Comparison of ENCODE assay signal across 10 mouse cellular contexts in genomic region chr1:91800348-91800747, GRCm38 (mm10). TPM values are rescaled to one million over a fixed set of nuclear protein-coding genes. Genes with fewer than 3 reads are reported as not detected.
DNase-seq lines count a peak whose midpoint lies in the region; ATAC-seq and TF ChIP-seq lines count a peak whose summit lies in the region.
"Had no signal": no experiment of that assay in that cellular context is flagged by ENCODE, and none has a peak within 500 bp of the region (broad histone marks: within the 10 kb centered on the region; RNA-seq: fewer than 3 reads in every experiment).

No protein-coding gene starts in this region.

- DNase-seq in lung, embryonic 14.5 days: no peak
- DNase-seq in lung, adult 18-20 months: no peak
- DNase-seq in frontal cortex, postnatal 10 days (ENCODE audit: low spot score in 2 of 2): no peak
- no peak for DNase-seq in spleen, postnatal 14 days (ENCODE audit: low spot score in 2 of 2)
- DNase-seq in Muller cell, postnatal 12 days (ENCODE audit: inconsistent ontology term): no peak
- DNase-seq: adrenal gland, adult 8-10 months had no signal

- H3K27me3 ChIP-seq in lung, embryonic 14.5 days (ENCODE audit: insufficient read depth, low read length): peaks cover 50% of the 10 kb centered on the region
- H3K27me3 ChIP-seq in embryonic facial prominence, embryonic 13.5 days: peaks cover 51% of the 10 kb centered on the region
- H3K27me3 ChIP-seq in limb, embryonic 13.5 days: peaks cover 39% of the 10 kb centered on the region
- H3K27me3 ChIP-seq in stomach, embryonic 14.5 days (ENCODE audit: control insufficient read depth, insufficient read depth, low read length): peaks cover 20% of the 10 kb centered on the region; the same call in 1 of the 2 replicates

- H3K9ac ChIP-seq in lung, embryonic 14.5 days: peak overlapping the region; percentile 57
- peak overlapping the region; percentile 89 for H3K9ac ChIP-seq in embryonic facial prominence, embryonic 13.5 days
- peak overlapping the region; percentile 82 for H3K9ac ChIP-seq in limb, embryonic 13.5 days
- no peak overlapping the region; the same call in 1 of the 2 replicates for H3K9ac ChIP-seq in stomach, embryonic 14.5 days (replicated peaks; ENCODE audit: low read depth, low read length)

- H3K9me3 ChIP-seq in lung, embryonic 14.5 days (ENCODE audit: low read depth, low read length): no peaks in the 10 kb centered on the region
- no peaks in the 10 kb centered on the region for H3K9me3 ChIP-seq in embryonic facial prominence, embryonic 13.5 days
- H3K9me3 ChIP-seq in limb, embryonic 13.5 days: no peaks in the 10 kb centered on the region
- H3K9me3 ChIP-seq in stomach, embryonic 14.5 days (ENCODE audit: control insufficient read depth, low read depth, low read length): no peaks in the 10 kb centered on the region

- peak; percentile 2; the same call in 1 of the 2 replicates for ATAC-seq in lung, embryonic 14.5 days (ENCODE audit: insufficient read depth)
- no peak for ATAC-seq in embryonic facial prominence, embryonic 13.5 days (ENCODE audit: insufficient number of reproducible peaks, insufficient read depth, low FRiP score, low TSS enrichment, low read depth)
- ATAC-seq in limb, embryonic 13.5 days (ENCODE audit: low FRiP score, low read depth): no peak
- ATAC-seq in stomach, embryonic 14.5 days (ENCODE audit: insufficient number of reproducible peaks, insufficient read depth, low FRiP score, low read depth): no peak

- TF ChIP-seq CTCF in lung, embryonic 14.5 days (IDR thresholded peaks at IDR 0.05; ENCODE audit: low read depth): no peak

- H3K4me2 ChIP-seq in lung, embryonic 14.5 days: peak overlapping the region; percentile 76
- peak overlapping the region; percentile 88 for H3K4me2 ChIP-seq in embryonic facial prominence, embryonic 13.5 days
- H3K4me2 ChIP-seq in limb, embryonic 13.5 days (replicated peaks): peak overlapping the region; percentile 94
- H3K4me2 ChIP-seq in stomach, embryonic 14.5 days (replicated peaks; ENCODE audit: low read depth, low read length): peak overlapping the region; percentile 89

- peak overlapping the region; percentile 58 for H3K4me3 ChIP-seq in lung, embryonic 14.5 days (ENCODE audit: low read depth, low read length)
- peak overlapping the region; percentile 70 for H3K4me3 ChIP-seq in embryonic facial prominence, embryonic 13.5 days
- H3K4me3 ChIP-seq in limb, embryonic 13.5 days: peak overlapping the region; percentile 70
- peak overlapping the region; percentile 52; the same call in 1 of the 2 replicates for H3K4me3 ChIP-seq in stomach, embryonic 14.5 days (ENCODE audit: low read depth, low read length)

- H3K4me1 ChIP-seq in lung, embryonic 14.5 days (ENCODE audit: insufficient read depth): no peaks in the 10 kb centered on the region
- peaks cover 23% of the 10 kb centered on the region for H3K4me1 ChIP-seq in embryonic facial prominence, embryonic 13.5 days
- H3K4me1 ChIP-seq in limb, embryonic 13.5 days: peaks cover 47% of the 10 kb centered on the region
- 0 out of 2 replicates have a peak, but pooled peaks cover 3% of the 10 kb centered on the region for H3K4me1 ChIP-seq in stomach, embryonic 14.5 days (ENCODE audit: control insufficient read depth, insufficient read depth, low read length)

- WGBS in lung, embryonic 14.5 days: 35% methylated on average over 13 of the region's 13 CpGs
- WGBS in embryonic facial prominence, embryonic 13.5 days: 16% methylated on average over 13 of the region's 13 CpGs
- WGBS in limb, embryonic 13.5 days: 12% methylated on average over 13 of the region's 13 CpGs
- 59% methylated on average over 13 of the region's 13 CpGs for WGBS in stomach, embryonic 14.5 days

- H3K27ac ChIP-seq in lung, embryonic 14.5 days (ENCODE audit: low read depth): no peak overlapping the region
- peak overlapping the region; percentile 96 for H3K27ac ChIP-seq in embryonic facial prominence, embryonic 13.5 days
- peak overlapping the region; percentile 80 for H3K27ac ChIP-seq in limb, embryonic 13.5 days
- H3K27ac ChIP-seq in stomach, embryonic 14.5 days (ENCODE audit: low read length): no peak overlapping the region
- H3K27ac ChIP-seq: left cerebral cortex, adult 2 months had no signal

- H3K36me3 ChIP-seq in lung, embryonic 14.5 days (ENCODE audit: insufficient read depth): no peaks in the 10 kb centered on the region
- H3K36me3 ChIP-seq in embryonic facial prominence, embryonic 13.5 days: no peaks in the 10 kb centered on the region
- H3K36me3 ChIP-seq in limb, embryonic 13.5 days: no peaks in the 10 kb centered on the region
- no peaks in the 10 kb centered on the region for H3K36me3 ChIP-seq in stomach, embryonic 14.5 days (ENCODE audit: control insufficient read depth, insufficient read depth, low read length)

RNA-seq across cellular contexts. Expression of gene Twist2, which starts 0.9 kb away (rescaled TPM):
- 12.8 and 12.9 TPM in 2 replicates for polyA plus RNA-seq in lung, embryonic 14.5 days (2014; fragmentation: Nextera tagmentation; extraction: Ambion mirVana)
- polyA plus RNA-seq in embryonic facial prominence, embryonic 13.5 days (2015; fragmentation: Nextera tagmentation; extraction: Ambion mirVana): 92.9 and 101 TPM in 2 replicates
- 59.2 and 63.3 TPM in 2 replicates for polyA plus RNA-seq in limb, embryonic 13.5 days (2015; fragmentation: Nextera tagmentation; extraction: Ambion mirVana)
- polyA plus RNA-seq in stomach, embryonic 14.5 days (2014; fragmentation: Nextera tagmentation; extraction: Ambion mirVana): 10.7 and 11.9 TPM in 2 replicates

Comparison
In these comparisons a context has a peak if more than half of its experiments do, and no peak if none do; other contexts are left out.
1. H3K27ac ChIP-seq: peak in embryonic facial prominence, embryonic 13.5 days (single experiment) and limb, embryonic 13.5 days (single experiment); none in lung, embryonic 14.5 days (single experiment) and stomach, embryonic 14.5 days (single experiment).
2. Peak in every context shown above with its lines, with median percentiles within 50 percentile points of each other: H3K4me2 ChIP-seq and H3K4me3 ChIP-seq.